Mouse (Mus musculus): ENCODE results near the gene Rere.
"Not testable (repeated sequence)": the region's sequence is repeated elsewhere in the genome, so short reads cannot be mapped to it uniquely, and the experiment has no call there.

Gene Rere

DNA sequence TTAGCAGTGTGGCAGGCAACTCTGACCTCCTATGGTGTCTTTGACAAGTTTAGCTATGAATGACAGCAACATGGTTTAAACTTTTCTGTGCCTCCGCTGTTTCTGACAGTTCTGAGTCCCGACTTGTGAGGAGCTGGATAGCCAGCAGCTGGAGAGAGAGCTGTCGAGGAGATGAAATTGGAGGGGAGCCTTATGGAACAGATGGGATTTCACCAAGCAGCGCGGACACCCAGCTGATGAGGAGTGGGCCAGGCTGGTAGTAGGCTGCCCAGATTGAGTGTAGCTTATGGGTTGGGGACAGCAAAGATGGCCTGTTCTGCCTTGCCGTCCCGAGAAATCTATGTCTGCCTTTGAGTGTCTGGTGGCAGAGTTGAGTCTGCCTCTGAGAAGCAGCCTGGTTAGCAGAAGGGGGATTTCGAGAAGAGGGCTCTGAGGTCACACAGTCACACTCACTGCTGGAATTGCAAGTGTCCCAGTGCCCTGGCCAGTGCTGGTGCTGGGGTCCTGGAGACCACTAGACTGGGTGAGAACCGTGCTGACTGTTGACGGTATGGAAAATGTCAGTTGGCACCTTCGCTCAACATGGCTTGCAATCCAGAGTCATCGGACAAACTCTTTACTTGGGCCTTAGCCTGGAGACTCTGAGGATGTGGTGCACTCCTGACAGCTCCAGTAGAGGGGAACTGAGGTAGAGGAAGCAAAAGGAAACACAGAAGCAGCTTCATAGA lies 268.7 kb downstream of the Rere start:
- no peak for ATAC-seq (ENCODE audit: low TSS enrichment)

DNA sequence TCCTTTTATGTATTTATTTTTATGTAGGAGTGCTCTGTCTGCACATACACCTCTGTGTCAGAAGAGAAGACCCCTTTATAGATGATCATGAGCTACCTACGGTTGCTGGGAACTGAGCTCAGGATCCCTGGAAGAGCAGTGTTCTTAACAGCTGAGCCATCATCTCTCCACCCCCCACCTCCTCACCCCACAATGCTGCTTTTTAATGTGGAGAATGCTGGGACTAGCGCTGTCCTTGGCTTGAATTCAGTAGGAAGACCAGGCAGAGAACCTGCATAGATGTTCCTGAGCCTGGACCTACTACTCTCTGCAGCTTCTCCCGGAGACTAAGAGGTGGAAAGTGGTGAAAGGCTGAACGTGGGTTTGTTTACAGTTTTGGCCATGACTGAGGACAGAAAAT lies 269.9 kb downstream of the Rere start:
- ATAC-seq (ENCODE audit: low TSS enrichment) = peak; percentile 53; the same call in 1 of the 2 replicates

DNA sequence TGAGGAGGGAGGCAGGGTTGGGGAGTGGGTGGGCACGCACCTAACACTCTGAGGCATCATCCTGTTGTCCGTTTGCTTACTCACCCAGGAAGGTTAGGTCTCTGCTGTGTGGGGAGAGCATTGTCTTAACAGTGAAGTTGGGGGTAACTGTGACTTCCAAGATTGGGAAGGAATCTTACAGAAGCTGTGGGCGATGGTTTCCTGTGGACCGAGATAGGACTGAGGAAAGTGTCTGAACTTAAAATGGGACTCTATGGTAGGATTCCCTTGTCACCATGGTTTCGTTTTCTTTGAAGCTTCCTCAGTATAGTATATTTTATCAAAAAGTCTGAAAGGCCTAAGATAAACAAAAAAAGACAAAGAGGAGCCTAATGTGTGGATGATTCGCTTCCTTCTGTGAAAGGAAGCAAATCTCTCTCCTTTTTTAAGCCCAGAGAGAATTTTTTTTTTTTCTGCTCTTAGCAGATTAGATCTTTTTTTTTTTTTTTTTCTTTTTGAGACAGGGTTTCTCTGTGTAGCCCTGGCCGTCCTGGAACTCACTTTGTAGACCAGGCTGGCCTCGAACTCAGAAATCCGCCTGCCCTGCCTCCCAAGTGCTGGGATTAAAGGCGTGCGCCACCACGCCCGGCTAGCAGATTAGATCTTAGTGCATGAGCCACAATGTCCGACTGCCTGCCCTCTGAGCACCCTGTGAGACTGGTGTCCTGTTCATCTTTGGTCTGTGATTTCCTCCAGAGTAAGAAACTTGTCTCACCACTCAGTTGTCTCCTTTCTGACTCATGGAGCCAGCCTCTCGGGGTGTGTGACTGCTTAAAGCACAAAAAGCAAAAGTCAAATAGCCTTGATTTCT lies 271.5 kb downstream of the Rere start:
- ATAC-seq (ENCODE audit: low TSS enrichment) = peak; percentile 58

DNA sequence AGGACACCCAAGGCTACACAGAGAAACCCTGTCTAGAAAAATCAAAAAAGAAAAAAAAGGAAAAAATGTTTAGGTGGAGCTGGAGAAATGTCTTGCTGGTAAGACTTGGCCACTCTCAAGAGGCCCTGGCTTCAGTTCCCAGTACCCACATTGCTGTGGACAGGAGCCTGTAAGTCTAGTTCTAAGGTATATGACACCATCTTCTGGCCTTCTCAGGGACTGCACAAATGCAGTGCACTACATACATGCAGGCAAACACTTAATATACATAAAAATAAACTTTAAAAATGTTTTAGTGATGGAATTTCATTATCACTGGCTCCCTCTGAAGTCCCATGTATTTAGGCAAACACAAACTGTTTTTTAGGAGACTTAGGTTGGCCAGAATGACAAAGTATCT lies 274.3 kb downstream of the Rere start:
- ATAC-seq (ENCODE audit: low TSS enrichment) = no peak

DNA sequence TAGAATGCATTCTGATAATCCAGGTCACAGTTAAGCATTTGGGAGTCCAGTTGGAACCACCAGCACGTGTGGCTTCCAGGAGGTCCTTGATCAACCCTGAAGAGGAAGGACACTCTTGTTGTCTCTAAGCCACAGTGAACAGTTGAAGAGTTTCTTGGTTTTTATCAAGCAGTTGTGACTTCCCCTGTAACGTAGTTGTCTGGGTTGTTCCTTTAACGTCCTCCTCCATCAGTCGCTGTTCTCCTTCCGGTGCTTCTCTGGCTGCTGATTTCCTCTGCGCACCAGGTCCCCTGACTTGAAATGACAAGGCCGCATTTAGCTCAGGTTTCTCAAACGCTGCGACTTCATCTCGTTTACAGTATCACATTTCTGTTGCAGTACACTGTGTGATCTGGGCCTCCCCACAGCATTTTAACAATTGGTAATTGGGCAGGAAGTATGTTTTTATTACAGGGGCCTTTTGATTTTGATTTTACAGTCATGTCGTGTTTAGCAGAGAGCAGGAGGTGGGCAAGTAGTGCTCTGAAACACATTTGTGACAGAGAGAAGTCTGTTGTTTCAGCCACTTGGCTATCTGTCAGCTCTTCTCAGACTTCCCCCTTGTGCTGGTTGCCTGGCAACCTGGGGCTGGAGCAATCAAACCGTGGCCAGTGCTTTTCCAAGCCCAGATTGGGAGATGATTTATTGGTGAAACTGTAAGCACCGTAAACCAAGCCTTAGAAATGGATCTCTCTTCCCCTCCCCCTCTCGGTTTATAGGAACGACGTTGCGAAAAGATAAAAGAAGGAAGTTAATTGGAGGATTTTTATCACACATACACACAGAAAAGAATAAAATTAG lies 275.2 kb downstream of the Rere start:
- peak; percentile 44 for ATAC-seq (ENCODE audit: low TSS enrichment)

DNA sequence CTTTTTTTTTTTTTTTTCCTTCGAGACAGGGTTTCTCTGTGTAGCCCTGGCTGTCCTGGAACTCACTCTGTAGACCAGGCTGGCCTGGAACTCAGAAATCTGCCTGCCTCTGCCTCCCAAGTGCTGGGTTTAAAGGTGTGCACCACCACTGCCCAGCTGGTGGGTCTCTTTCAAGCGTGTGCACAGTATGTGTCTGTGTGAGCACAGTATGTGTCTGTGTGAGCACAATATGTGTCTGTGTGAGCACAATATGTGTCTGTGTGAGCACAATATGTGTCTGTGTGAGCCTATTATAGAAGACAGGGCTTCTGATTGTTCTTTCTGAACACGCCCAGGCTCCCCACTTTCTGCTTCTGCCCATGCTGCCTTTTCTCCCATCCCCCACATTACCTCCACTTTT lies 275.8 kb downstream of the Rere start:
- not testable (repeated sequence) for ATAC-seq (ENCODE audit: low TSS enrichment)

DNA sequence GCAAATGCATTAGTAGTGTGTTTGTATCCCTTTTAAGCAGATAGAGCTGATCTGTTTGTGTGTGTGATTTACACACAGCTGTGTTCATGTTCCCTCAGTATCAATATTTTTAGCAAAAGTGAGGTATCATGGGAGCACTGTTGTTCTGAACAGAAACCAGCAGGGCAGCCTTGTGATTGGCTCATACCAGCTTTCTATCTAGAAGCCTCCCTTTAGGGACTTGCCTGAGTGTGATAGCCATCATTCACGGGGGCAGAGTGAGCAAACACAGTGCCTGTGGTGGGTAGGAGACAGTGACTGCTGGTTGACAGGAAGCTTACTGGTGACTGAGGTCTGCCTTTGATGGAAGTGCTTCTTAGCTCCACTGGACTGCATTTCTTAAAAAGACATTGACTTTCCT lies 276.5 kb downstream of the Rere start:
- no peak for ATAC-seq (ENCODE audit: low TSS enrichment)

DNA sequence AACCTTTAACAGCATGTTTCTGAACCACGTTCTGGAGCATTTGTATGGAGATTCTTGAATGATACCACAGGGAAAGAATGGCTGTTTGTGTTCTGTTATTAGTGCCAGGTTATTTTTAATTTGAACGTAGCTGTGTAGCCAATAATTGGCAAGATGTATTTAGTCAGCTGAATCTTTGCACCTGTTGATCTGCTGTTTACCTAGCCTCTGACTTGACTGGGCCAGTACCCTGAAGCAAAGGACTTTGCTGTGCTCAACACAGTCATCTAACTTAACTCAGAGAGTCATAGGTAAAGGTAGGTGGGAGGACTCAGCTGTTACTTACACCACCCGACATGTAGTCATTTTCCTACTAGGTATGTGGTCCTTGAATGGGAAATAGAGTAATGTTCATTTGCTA lies 278.1 kb downstream of the Rere start:
- no peak for ATAC-seq (ENCODE audit: low TSS enrichment)

DNA sequence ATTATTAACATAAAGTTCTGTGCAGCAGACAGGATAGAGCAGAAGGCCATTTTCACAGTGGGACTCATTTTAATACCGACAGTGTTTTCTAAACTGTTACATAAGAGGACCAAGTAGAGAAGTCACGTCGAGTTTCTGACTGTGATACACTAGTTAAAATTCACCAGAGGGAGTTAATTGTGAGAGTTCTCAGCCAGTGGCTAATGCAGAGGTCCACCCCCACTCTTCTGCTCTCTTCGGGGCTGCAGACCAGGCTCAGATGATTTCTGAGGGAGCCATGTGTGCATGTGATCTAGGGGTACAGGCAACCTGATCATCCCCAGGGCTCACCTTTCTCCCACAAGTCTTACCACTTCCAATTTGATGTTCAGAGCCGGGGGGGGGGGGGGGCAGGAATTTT lies 281.8 kb downstream of the Rere start:
- ATAC-seq (ENCODE audit: low TSS enrichment) = peak; percentile 25; the same call in 1 of the 2 replicates

DNA sequence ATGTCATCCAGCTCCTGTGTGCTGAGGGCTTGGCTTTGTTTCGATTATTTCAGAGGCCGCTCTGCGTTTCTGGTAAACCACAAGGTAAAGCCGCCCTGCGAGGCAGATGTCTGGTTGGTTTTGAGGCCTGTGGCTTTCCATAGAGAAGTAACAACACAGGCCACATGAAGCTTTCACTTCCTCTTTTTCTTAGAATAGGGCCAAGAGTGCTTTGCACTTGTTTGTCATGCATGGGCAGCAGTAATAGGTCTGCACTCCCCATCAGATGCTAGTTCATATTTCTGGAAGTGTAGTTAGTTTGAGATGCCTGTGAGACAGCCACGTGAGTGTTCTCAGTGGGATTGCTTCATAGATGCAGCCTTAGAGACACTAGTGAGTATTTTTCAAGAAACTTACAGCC lies 284.7 kb downstream of the Rere start:
- ATAC-seq (ENCODE audit: low TSS enrichment) = no peak

DNA sequence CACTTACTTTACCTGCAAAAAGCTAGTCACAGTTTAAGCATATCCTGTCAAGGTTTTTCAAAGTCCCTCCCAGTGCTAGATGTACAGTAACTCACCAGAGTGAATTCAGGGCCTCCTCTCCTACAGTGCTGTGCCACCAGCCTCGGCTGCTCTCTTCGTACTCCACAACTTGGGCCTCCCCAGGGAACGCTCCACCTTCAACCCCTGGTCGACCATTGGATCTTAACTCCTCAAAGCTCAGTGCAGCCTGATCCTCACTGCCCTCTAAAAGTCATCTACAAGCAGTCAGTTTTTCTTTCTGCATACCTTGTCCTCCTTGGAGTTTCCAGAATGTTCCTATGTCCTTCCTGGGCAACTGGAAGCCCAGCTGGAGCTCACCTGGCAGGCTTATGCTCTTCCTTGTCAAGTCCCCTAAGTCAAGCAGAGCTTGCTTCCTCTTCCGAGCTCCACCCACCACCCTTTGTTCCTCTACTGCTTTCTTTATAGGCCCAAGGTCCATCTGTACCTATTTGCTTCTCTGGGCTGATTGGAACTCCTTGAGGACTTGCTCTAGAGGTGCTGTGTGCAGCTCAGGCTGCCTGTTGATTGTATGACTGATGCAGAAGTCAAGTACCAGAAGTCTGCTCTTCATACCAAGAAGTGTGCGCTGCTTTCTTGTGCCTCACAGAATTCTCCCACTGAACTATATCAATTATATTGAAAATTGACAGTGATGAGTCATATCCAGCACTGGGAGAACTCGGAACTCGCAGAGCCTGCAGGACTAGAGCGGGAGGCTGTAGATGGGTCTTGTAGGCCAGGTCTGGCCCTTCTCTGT lies 287.1 kb downstream of the Rere start:
- peak; percentile 2; the same call in 1 of the 2 replicates for ATAC-seq (ENCODE audit: low TSS enrichment)

DNA sequence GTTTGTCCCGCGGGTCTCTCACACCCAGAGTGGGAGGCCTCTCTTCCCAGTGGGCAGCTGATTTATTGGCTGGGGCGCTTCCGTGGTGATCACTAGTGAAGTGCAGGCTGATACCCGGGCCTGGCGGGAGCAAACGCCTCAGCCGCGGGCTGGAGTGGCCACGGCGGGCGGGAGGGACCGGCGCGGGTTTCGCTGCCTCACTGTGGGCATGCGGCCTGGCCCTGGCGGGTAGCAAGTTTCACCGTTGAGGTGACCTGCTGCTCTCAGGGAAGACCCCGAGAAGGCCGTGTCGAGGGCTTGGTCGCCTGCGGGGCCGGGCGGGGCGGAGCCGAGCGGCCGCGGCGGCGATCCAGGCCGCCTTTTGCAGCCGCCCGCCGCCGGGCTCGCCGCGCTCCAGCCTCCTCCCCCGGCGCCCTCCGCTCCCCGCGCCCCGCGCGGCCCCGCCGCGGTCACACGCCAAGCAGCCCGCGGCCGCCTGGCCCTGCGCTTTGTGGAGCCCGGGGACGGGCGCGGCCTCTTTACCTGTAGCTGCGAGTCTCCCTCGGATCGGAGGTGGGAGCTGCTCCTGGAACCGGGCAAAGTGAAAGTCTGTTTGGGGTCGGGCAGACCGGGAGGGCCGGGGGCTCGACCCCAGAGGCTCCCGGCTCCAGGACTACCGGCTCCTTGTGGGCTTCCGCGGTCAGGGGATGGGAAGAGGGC lies 287.8 kb downstream of the Rere start:
- ATAC-seq (ENCODE audit: low TSS enrichment) = peak; percentile 60

DNA sequence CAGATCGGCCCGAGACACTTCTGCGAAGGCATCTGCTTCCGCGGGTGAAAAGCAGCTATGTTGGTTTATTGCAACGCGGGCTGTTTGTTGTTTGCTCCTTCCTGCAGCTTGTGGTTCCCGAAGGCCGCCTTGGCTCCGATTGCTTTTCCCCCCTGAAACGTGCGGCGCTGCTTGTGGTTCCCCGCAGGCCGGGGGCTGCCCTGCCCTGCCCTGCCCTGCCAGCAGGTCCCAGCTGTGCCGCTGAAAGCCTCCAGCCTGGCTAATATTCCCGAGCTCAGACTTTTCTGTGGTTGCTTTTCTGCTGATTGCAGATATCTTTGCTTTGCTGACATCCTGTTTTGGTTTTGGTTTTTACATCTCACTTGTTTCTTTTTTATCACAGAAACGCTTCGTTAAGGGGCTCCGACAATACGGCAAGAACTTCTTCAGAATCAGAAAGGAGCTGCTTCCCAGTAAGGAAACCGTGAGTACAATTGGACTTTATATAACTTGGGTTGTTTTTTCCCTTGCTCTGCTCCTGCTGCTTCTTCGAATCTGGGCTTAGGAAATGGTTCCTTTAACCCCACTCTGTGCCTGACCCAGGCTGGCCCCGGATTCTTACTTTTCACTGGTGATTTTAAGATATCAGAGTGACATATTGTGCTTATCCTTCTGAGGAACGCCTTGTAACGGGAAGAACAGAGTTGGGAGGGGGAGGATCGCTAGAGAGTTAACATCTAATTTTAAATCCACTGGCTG lies 288.6 kb downstream of the Rere start:
- ATAC-seq (ENCODE audit: low TSS enrichment) = peak; percentile 20; the same call in 1 of the 2 replicates

DNA sequence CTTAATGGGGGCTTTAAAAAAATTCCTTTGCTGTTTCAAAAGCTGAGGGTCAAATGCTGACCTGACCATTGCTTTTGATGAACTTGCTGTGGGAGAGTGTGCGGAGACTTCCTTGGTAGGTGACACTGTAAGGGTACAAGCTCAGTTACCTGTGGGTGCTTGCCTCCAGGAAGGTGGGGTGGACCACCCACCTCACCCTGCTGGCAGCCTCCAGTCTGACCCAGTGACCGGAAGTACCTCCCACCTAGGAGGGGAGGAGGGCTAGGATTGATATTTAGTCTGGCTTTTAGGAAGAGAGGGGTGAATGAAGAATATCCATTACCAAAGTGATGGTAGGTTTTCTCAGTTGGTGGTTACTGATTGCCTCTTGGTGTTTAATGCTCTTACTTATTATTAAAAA lies 289.3 kb downstream of the Rere start:
- no peak for ATAC-seq (ENCODE audit: low TSS enrichment)

DNA sequence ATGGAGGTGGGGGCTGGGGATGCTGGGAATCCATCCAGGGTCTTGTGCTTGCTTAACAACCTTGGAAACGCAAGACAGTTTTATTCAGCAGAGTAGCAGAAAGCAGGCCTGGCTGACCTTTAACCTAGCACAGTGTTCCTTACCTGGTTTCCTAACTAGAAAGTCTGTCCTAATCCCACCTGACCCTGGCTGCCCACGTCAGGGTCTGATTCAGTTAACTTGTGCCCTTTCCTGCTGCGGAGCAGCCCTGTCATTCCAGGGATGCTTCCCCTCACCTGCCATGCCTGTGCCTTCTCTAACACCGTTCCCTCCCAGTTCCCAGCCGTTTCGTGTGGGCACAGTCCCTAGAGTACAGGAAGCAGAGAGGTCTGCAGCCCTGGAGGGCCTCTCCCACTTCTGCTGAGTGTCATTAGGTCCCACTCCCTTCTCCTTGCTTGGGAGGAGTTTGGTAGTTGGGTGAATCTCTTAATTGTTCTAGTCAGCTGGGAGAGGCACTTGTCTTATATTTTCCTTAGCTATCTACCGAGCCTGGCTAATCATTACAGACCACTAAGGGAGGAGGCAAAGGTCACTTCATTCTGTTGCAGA lies 290.8 kb downstream of the Rere start:
- ATAC-seq (ENCODE audit: low TSS enrichment) = no peak

DNA sequence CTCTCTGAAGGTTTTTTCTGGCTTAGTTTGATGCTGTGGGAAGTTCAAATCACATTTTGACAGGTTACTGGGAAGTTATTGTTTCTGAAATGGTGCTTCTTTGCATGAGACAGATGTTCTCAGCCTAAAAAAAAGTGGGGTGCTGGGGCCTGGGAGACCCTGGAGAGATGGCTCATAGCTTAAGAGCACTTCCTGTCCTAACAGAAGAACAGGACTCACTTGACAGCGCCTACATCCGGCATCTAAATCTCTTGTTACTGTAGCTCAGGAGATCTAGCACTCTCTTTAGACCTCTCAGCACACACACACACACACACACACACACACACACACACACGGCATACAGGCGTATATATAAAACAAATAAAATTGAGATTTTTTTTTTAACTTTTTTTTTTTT lies 291.5 kb downstream of the Rere start:
- ATAC-seq (ENCODE audit: low TSS enrichment) = no peak

DNA sequence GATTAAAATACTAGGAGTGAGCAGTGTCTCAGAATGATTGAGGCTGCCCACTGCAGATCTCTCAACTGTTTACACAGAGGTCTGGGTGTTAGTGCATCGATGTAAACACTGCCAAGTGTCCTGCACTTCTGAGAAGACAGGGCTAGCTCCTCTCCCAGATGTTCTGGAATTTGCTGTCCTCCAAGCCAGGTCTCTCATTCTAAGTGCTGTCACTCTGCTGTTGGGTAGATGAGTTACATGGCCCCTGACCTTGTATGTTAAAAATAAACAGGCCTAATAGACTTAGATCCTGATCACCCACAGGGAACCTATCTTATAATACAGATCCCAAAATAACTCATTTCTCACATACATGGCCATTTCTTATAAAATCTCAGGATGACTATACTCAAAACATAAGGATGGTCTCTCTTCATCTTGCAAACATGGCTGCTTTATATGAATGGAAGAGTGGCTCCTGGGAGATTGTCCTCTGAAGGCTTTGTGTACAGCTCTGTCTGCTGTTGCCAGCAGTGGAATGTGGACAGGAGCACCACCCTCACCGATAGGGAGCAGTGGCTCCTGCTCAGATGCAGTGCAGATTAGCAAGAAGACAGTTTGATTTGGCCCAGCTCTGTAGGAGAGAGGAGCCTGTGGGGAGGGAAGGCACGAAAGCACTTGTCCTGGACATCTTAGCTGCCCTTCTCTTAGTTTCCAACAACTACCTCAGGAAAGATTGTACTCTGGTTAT lies 294.1 kb downstream of the Rere start:
- peak; percentile 48; the same call in 1 of the 2 replicates for ATAC-seq (ENCODE audit: low TSS enrichment)

DNA sequence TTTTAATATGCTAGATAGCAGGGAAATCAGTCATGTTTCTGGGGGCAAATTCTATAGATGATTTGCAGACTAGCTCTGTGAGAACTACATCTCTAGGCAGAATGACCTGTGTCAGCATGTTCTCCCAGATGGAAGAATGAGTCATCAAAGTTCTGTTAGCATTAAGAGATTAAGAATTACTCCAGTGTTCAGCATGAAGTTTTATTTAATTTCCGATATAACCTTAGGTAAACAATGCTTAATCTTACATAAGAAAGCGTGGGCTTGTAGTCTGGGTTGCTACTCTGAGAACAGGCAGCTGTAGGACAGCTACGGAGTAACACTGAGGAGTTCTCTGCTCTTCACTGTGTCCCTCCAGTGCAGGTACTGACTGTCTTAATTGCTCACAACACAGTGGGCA lies 294.9 kb downstream of the Rere start:
- ATAC-seq (ENCODE audit: low TSS enrichment) = peak; percentile 50; the same call in 1 of the 2 replicates

DNA sequence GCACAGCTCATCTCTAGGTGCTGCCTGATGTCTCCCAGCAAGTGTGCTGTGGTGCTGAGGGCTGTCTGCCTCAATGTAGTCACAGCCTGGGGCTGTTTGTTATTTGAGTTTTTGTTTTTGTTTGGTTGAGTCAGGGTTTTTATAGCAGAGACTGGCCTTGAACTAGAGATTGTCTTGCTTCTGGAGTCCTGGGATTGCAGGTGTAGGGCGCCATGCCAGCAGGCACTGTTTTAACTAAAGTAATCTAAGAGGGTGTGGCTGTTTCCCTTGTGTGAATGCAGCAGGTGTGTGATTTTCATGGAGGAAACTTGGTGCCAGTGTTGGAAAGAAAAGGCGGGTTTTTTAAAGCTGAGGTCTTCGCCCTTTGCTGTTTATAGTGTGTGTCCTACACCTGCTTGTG lies 296.6 kb downstream of the Rere start:
- no peak for ATAC-seq (ENCODE audit: low TSS enrichment)

Data from frontal cortex, adult (tissue).